Mouse (Mus musculus) retina, adult 2 months (tissue): ENCODE results near the gene Foxp1.

ENCODE experiments used
- DNase-seq: peaks from one replicate; pipeline ENCODE4 v3.0.0-alpha.2; 2012; ENCODE audit warnings: low read depth, low spot score

The Foxp1 gene

GRCm38 (mm10) chr6:99330169-99330568 is 192.4 kb downstream of the Foxp1 start:
- no peak for DNase-seq

GRCm38 (mm10) chr6:99328634-99329033 is 193.9 kb downstream of the Foxp1 start:
- DNase-seq, result no peak

GRCm38 (mm10) chr6:99328146-99328545 is 194.4 kb downstream of the Foxp1 start:
- no peak for DNase-seq

GRCm38 (mm10) chr6:99327721-99328120 is 194.8 kb downstream of the Foxp1 start:
- DNase-seq, result no peak

GRCm38 (mm10) chr6:99325881-99326280 is 196.6 kb downstream of the Foxp1 start:
- no peak for DNase-seq

- no peak for DNase-seq
These were observed 197.1 kb downstream of the Foxp1 start for GRCm38 (mm10) chr6:99325461-99325860.

- no peak for DNase-seq
These were observed 200.2 kb downstream of the Foxp1 start for GRCm38 (mm10) chr6:99322132-99322904.

GRCm38 (mm10) chr6:99320444-99320843 is 202.1 kb downstream of the Foxp1 start:
- no peak for DNase-seq

GRCm38 (mm10) chr6:99319415-99320405 is 202.8 kb downstream of the Foxp1 start:
- no peak for DNase-seq

GRCm38 (mm10) chr6:99314746-99315145 is 207.8 kb downstream of the Foxp1 start:
- DNase-seq, result no peak

GRCm38 (mm10) chr6:99310529-99310928 is 212.0 kb downstream of the Foxp1 start:
- no peak for DNase-seq

- no peak for DNase-seq
These were observed 212.4 kb downstream of the Foxp1 start for GRCm38 (mm10) chr6:99310171-99310500.

- DNase-seq, result no peak
These were observed 212.9 kb downstream of the Foxp1 start for GRCm38 (mm10) chr6:99309466-99310170.

GRCm38 (mm10) chr6:99305751-99306150 is 216.8 kb downstream of the Foxp1 start:
- no peak for DNase-seq

- DNase-seq, result no peak
These were observed 217.3 kb downstream of the Foxp1 start for GRCm38 (mm10) chr6:99305236-99305635.

- DNase-seq, result no peak
These were observed 219.7 kb downstream of the Foxp1 start for GRCm38 (mm10) chr6:99302662-99303435.

GRCm38 (mm10) chr6:99301923-99302322 is 220.6 kb downstream of the Foxp1 start:
- no peak for DNase-seq

GRCm38 (mm10) chr6:99300235-99300634 is 222.3 kb downstream of the Foxp1 start:
- no peak for DNase-seq

- no peak for DNase-seq
These were observed 223.3 kb downstream of the Foxp1 start for GRCm38 (mm10) chr6:99299196-99299595.

- DNase-seq, result no peak
These were observed 225.0 kb downstream of the Foxp1 start for GRCm38 (mm10) chr6:99297535-99297934.

GRCm38 (mm10) chr6:99295495-99295894 is 227.0 kb downstream of the Foxp1 start:
- DNase-seq, result no peak
